Mouse (Mus musculus) megakaryocyte, embryonic 14.5 days (primary cell): ENCODE results near the gene Cd200r1. TPM values are rescaled to one million over a fixed set of nuclear protein-coding genes. Genes with fewer than 3 reads are reported as not detected.

ENCODE experiments used
- H3K27me3 ChIP-seq: replicated peaks from 2 replicates; pipeline ENCODE3; 2012; ENCODE audit warnings: inconsistent platforms
- H3K36me3 ChIP-seq: replicated peaks from 2 replicates; pipeline ENCODE3; 2012; ENCODE audit warnings: low read length, inconsistent platforms, mixed read lengths
- H3K4me1 ChIP-seq: 2 replicates; pipeline ENCODE4 v1.6.1; 2012; ENCODE audit warnings: inconsistent platforms
- H3K4me3 ChIP-seq: replicated peaks from 2 replicates; pipeline ENCODE3; 2012; ENCODE audit warnings: moderate library complexity, mild to moderate bottlenecking, inconsistent platforms
- H3K9me3 ChIP-seq: 2 replicates; pipeline ENCODE4 v1.6.1; 2012; ENCODE audit warnings: inconsistent platforms
- FLI1 ChIP-seq: IDR thresholded peaks from 2 replicates; pipeline ENCODE4 v1.6.1; 2012; ENCODE audit warnings: low read length, inconsistent platforms, mixed read lengths
- GATA1 ChIP-seq: IDR thresholded peaks from 3 replicates; pipeline ENCODE4 v1.6.1; 2012; ENCODE audit warnings: mixed read lengths, low read length, inconsistent platforms, borderline replicate concordance
- polyA plus RNA-seq: library from polyadenylated mRNA; stranded (reverse); fragments of >175 nt; gene quantifications from 2 replicates; pipeline ENCODE4 v1.2.3, GENCODE M21; 2012; ENCODE audit warnings: low replicate concordance; ENCODE audit not compliant: insufficient read depth

Gene Cd200r1
- polyA plus RNA-seq, 1 experiment, result 4.1 TPM

GRCm38 (mm10) chr16:44725286-44726223 lies 40.0 kb upstream of the Cd200r1 start:
- H3K4me3 ChIP-seq, result peak overlapping the region; percentile 95
- peaks cover 61% of the 10 kb centered on the region for H3K4me1 ChIP-seq
- H3K36me3 ChIP-seq, result peaks cover 29% of the 10 kb centered on the region
- H3K9me3 ChIP-seq, result no peaks in the 10 kb centered on the region
- TF ChIP-seq FLI1 (no peak), GATA1 (no peak)
- H3K27me3 ChIP-seq, result no peaks in the 10 kb centered on the region

- peaks cover 48% of the 10 kb centered on the region for H3K36me3 ChIP-seq
Observed at GRCm38 (mm10) chr16:44727525-44727924, 38.0 kb upstream of the Cd200r1 start.

GRCm38 (mm10) chr16:44734059-44734458 lies 31.5 kb upstream of the Cd200r1 start:
- peaks cover 95% of the 10 kb centered on the region for H3K36me3 ChIP-seq
- H3K4me1 ChIP-seq, result peaks cover 19% of the 10 kb centered on the region

More at GRCm38 (mm10) chr16:44727525-44727924, 38.0 kb upstream of the Cd200r1 start:
- Histone ChIP-seq H3K4me1 (peaks cover 65% of the 10 kb centered on the region), H3K27me3 (no peaks in the 10 kb centered on the region), H3K9me3 (no peaks in the 10 kb centered on the region), H3K4me3 (peak overlapping the region; percentile 75)
- TF ChIP-seq FLI1 (no peak), GATA1 (no peak; the same call in 2 of the 3 replicates)

GRCm38 (mm10) chr16:44735676-44736075 lies 29.9 kb upstream of the Cd200r1 start:
- Histone ChIP-seq H3K27me3 (no peaks in the 10 kb centered on the region), H3K4me3 (no peak overlapping the region), H3K36me3 (peaks cover 96% of the 10 kb centered on the region), H3K4me1 (peaks cover 11% of the 10 kb centered on the region), H3K9me3 (no peaks in the 10 kb centered on the region)
- TF ChIP-seq GATA1 (no peak), FLI1 (no peak)

More at GRCm38 (mm10) chr16:44734059-44734458, 31.5 kb upstream of the Cd200r1 start:
- Histone ChIP-seq H3K9me3 (no peaks in the 10 kb centered on the region), H3K4me3 (no peak overlapping the region), H3K27me3 (no peaks in the 10 kb centered on the region)
- TF ChIP-seq GATA1, result no peak
- no peak for TF ChIP-seq FLI1

GRCm38 (mm10) chr16:44736118-44736517 lies 29.4 kb upstream of the Cd200r1 start:
- no peak overlapping the region for H3K4me3 ChIP-seq
- TF ChIP-seq GATA1, result no peak
- no peak for TF ChIP-seq FLI1
- peaks cover 97% of the 10 kb centered on the region for H3K36me3 ChIP-seq
- no peaks in the 10 kb centered on the region for H3K9me3 ChIP-seq
- no peaks in the 10 kb centered on the region for H3K27me3 ChIP-seq
- peaks cover 7% of the 10 kb centered on the region for H3K4me1 ChIP-seq

GRCm38 (mm10) chr16:44742753-44743152 lies 22.8 kb upstream of the Cd200r1 start:
- TF ChIP-seq FLI1 (no peak), GATA1 (no peak)
- H3K4me3 ChIP-seq, result no peak overlapping the region
- H3K4me1 ChIP-seq, result peaks cover 23% of the 10 kb centered on the region
- no peaks in the 10 kb centered on the region for H3K9me3 ChIP-seq
- peaks cover 54% of the 10 kb centered on the region for H3K36me3 ChIP-seq
- no peaks in the 10 kb centered on the region for H3K27me3 ChIP-seq

- peaks cover 20% of the 10 kb centered on the region for H3K4me1 ChIP-seq
- H3K36me3 ChIP-seq, result peaks cover 29% of the 10 kb centered on the region
- H3K9me3 ChIP-seq, result no peaks in the 10 kb centered on the region
- peak overlapping the region; percentile 99 for H3K4me3 ChIP-seq
- no peaks in the 10 kb centered on the region for H3K27me3 ChIP-seq
- no peak for TF ChIP-seq GATA1
- no peak for TF ChIP-seq FLI1
Observed at GRCm38 (mm10) chr16:44745471-44745865, 20.1 kb upstream of the Cd200r1 start.

- Histone ChIP-seq H3K4me3 (peak within 1 kb of the TSS; percentile 99), H3K9me3 (no peaks in the 10 kb centered on the region), H3K27me3 (no peaks in the 10 kb centered on the region), H3K4me1 (peaks cover 20% of the 10 kb centered on the region), H3K36me3 (peaks cover 23% of the 10 kb centered on the region)
- no peak for TF ChIP-seq GATA1
- TF ChIP-seq FLI1, result no peak
Observed at GRCm38 (mm10) chr16:44745866-44746562, 19.5 kb upstream of the Cd200r1 start, which contains the start of gene Gtpbp8. Gene Gtpbp8, minus strand, starts transcription at chr16:44746363.

- H3K27me3 ChIP-seq, result peaks cover 2% of the 10 kb centered on the region
- TF ChIP-seq GATA1 (no peak), FLI1 (no peak)
- peaks cover 9% of the 10 kb centered on the region for H3K36me3 ChIP-seq
- no peaks in the 10 kb centered on the region for H3K9me3 ChIP-seq
- H3K4me1 ChIP-seq, result peaks cover 20% of the 10 kb centered on the region
- H3K4me3 ChIP-seq, result no peak overlapping the region
Observed at GRCm38 (mm10) chr16:44748007-44748406, 17.5 kb upstream of the Cd200r1 start.
